Mouse (Mus musculus) neural tube, embryonic 15.5 days (tissue): ENCODE data around the gene Tpcn1. TPM values are rescaled to one million over a fixed set of nuclear protein-coding genes. Genes with fewer than 3 reads are reported as not detected.
A peak's percentile ranks its signal among the peaks of the same experiment; 100 is the strongest.

Experiments
- ATAC-seq: fragments of 200-750 bp; cut with Nextera tagmentation; 2 replicates; pipeline ENCODE4 v1.8.0; 2017; ENCODE audit warnings: mild to moderate bottlenecking, moderate TSS enrichment, moderate library complexity; ENCODE audit not compliant: low FRiP score
- H3K27ac ChIP-seq: fragments of 300-500 bp; sonication (generic); replicated peaks from 2 replicates; pipeline ENCODE4 v1.5.1; 2015; ENCODE audit warnings: mild to moderate bottlenecking, inconsistent platforms
- H3K27me3 ChIP-seq: fragments of 300-500 bp; sonication (generic); replicated peaks from 2 replicates; pipeline ENCODE4 v1.6.1; 2015; ENCODE audit warnings: inconsistent platforms
- H3K36me3 ChIP-seq: fragments of 300-500 bp; sonication (generic); 2 replicates; pipeline ENCODE4 v1.6.1; 2015; ENCODE audit warnings: inconsistent platforms
- H3K4me1 ChIP-seq: fragments of 300-500 bp; sonication (generic); 2 replicates; pipeline ENCODE4 v1.6.1; 2015; ENCODE audit warnings: inconsistent platforms
- H3K4me2 ChIP-seq: fragments of 300-500 bp; sonication (generic); 2 replicates; pipeline ENCODE4 v1.6.1; 2015; ENCODE audit warnings: inconsistent platforms, mild to moderate bottlenecking, moderate library complexity
- H3K4me3 ChIP-seq: fragments of 300-500 bp; sonication (generic); replicated peaks from 2 replicates; pipeline ENCODE4 v1.5.1; 2015; ENCODE audit warnings: mild to moderate bottlenecking, inconsistent platforms
- H3K9ac ChIP-seq: fragments of 300-500 bp; sonication (generic); replicated peaks from 2 replicates; pipeline ENCODE4 v1.6.1; 2015; ENCODE audit warnings: mild to moderate bottlenecking, inconsistent platforms
- H3K9me3 ChIP-seq: fragments of 300-500 bp; sonication (generic); replicated peaks from 2 replicates; pipeline ENCODE4 v1.6.1; 2016; ENCODE audit warnings: inconsistent platforms
- WGBS: fragments of 180-500 bp; shearing (Covaris S2); methylation state at CpG from one replicate; pipeline ENCODE4 v1.1.7; 2015; ENCODE audit warnings: mixed read lengths; 5-methylcytosine and 5-hydroxymethylcytosine counted together
- polyA plus RNA-seq: library from polyadenylated mRNA; unstranded; fragments of >200 nt; fragmentation: Nextera tagmentation; extraction: Ambion mirVana; gene quantifications from 2 replicates; pipeline ENCODE4 v1.2.1, GENCODE M21; 2015

The Tpcn1 gene
- polyA plus RNA-seq, 1 experiment from 2014 or later = 20.9 TPM

GRCm38 (mm10) chr5:120536632-120537031, 51.8 kb downstream of the Tpcn1 start:
- H3K27ac ChIP-seq = peak overlapping the region; percentile 43

DNA sequence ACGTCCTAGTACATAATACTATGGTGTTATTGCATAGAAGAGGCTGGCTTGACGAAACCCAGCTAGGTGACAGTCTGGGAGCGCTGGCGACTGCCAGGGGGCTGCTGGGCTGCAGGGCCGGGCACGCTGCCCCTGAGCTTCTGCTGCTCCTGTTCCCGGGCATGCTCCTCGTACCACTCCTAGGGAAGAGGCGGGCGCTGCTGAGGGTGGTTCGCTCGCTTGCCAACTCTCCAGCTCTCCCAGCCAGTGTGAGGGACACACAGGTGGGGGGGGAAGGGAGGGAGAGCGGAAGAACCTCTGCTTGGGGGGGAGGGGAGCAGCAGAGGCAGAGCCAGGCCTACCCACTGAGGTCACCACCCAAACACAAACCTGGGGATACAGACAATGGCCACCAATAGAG, 52.4 kb downstream of the Tpcn1 start:
- H3K4me2 ChIP-seq = no peak overlapping the region
- no peaks in the 10 kb centered on the region for H3K9me3 ChIP-seq
- ATAC-seq = no peak
- H3K27me3 ChIP-seq = no peaks in the 10 kb centered on the region
- 65% methylated on average over 13 of the region's 13 CpGs for WGBS
- H3K4me1 ChIP-seq = peaks cover 17% of the 10 kb centered on the region
- H3K4me3 ChIP-seq = no peak overlapping the region
- H3K9ac ChIP-seq = no peak overlapping the region
- peak overlapping the region; percentile 43 for H3K27ac ChIP-seq
- peaks cover 23% of the 10 kb centered on the region for H3K36me3 ChIP-seq

More at GRCm38 (mm10) chr5:120536632-120537031, 51.8 kb downstream of the Tpcn1 start:
- Histone ChIP-seq H3K4me2 (no peak overlapping the region), H3K9me3 (no peaks in the 10 kb centered on the region), H3K4me1 (peaks cover 17% of the 10 kb centered on the region), H3K36me3 (peaks cover 23% of the 10 kb centered on the region), H3K9ac (no peak overlapping the region), H3K27me3 (no peaks in the 10 kb centered on the region), H3K4me3 (no peak overlapping the region)
- WGBS = 72% methylated on average over 5 of the region's 5 CpGs
- no peak for ATAC-seq

GRCm38 (mm10) chr5:120534686-120535075, 53.8 kb downstream of the Tpcn1 start:
- ATAC-seq = peak; percentile 53
- Histone ChIP-seq H3K4me3 (no peak overlapping the region), H3K9ac (no peak overlapping the region), H3K36me3 (peaks cover 13% of the 10 kb centered on the region), H3K27ac (peak overlapping the region; percentile 82), H3K4me2 (no peak overlapping the region), H3K9me3 (no peaks in the 10 kb centered on the region), H3K27me3 (no peaks in the 10 kb centered on the region), H3K4me1 (peaks cover 17% of the 10 kb centered on the region)
- 42% methylated on average over 2 of the region's 2 CpGs for WGBS

DNA sequence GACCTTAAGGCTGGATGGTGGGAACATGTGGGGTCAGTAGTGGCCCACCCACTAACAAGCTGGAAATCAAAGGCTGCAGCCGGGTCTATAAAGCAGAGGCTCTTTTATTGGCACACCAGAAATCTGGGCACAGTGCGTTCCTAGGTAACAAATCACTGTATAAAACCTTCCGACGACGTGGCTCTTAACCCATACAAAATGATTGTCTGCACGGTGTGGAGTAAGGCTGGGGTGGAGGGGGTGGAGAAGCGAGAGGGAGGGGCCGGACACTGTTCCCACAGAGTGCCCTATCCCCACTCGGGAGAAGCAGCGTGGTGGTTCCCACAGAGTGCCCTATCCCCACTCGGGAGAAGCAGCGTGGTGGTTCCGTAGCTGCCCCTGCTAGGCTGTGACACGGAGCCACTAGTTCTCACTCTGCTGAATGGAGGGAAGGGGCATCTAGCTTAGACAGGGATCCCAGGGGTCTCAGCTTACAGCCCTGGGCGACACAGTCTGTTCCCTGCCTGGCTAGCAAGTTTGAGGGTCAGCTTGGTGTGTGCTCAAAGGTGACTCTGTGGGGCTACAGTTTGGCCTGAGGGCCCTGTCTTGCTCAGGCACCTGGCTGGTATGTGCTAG, 54.3 kb downstream of the Tpcn1 start:
- Histone ChIP-seq H3K9me3 (no peaks in the 10 kb centered on the region), H3K4me1 (peaks cover 17% of the 10 kb centered on the region), H3K27me3 (no peaks in the 10 kb centered on the region), H3K9ac (no peak overlapping the region), H3K27ac (peak overlapping the region; percentile 82), H3K4me2 (no peak overlapping the region), H3K36me3 (peaks cover 9% of the 10 kb centered on the region), H3K4me3 (no peak overlapping the region)
- WGBS = 17% methylated on average over 15 of the region's 15 CpGs
- peak; percentile 74 for ATAC-seq

DNA sequence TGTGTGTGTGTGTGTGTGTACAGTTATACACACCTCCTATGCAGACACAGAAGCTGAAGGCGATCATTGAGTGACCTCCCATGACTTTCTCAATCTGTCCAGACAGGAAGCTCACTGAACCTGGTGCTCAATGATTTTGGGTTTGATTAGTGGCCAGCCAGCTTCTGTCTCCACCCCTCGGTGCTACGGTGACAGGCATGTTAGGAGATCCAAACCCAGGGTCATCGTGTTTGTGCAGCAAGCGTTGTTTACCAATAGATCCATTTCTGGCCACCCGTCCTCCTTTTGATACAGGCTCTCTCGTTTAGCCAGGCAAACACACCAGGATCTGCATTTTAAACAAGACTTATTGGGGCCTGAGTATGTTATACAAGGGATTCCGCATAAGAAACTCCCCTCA, 56.8 kb downstream of the Tpcn1 start:
- 86% methylated on average over 8 of the region's 8 CpGs for WGBS
- H3K4me3 ChIP-seq = no peak overlapping the region
- peaks cover 16% of the 10 kb centered on the region for H3K4me1 ChIP-seq
- H3K36me3 ChIP-seq = no peaks in the 10 kb centered on the region
- ATAC-seq = no peak
- H3K9me3 ChIP-seq = no peaks in the 10 kb centered on the region
- H3K4me2 ChIP-seq = no peak overlapping the region
- no peak overlapping the region for H3K9ac ChIP-seq
- H3K27me3 ChIP-seq = no peaks in the 10 kb centered on the region
- no peak overlapping the region for H3K27ac ChIP-seq

GRCm38 (mm10) chr5:120527296-120527964, 61.0 kb downstream of the Tpcn1 start:
- no peaks in the 10 kb centered on the region for H3K4me1 ChIP-seq
- H3K4me3 ChIP-seq = no peak overlapping the region
- H3K9me3 ChIP-seq = no peaks in the 10 kb centered on the region
- no peak overlapping the region for H3K27ac ChIP-seq
- no peaks in the 10 kb centered on the region for H3K36me3 ChIP-seq
- H3K9ac ChIP-seq = no peak overlapping the region
- H3K4me2 ChIP-seq = no peak overlapping the region
- ATAC-seq = no peak
- H3K27me3 ChIP-seq = no peaks in the 10 kb centered on the region
- 86% methylated on average over 13 of the region's 20 CpGs for WGBS

DNA sequence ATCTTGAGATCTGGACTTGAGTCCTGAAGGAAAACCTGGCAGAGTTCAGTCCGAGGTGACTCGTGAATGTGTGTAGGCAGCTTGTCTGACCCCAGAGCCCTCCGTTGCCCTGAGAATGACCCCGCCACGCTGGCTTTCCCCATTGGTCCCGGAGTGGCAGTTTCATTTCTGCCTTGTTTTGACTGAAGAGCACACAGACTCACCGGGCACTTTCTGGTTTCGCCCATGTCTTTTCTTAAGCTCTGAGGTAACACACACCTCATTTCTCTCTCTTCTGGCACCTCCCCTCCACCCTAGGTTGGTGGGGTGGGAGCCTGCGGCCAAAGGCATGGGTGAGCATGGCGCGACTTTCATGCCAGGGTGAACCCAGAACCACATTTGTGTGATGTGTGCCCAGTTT, 62.2 kb downstream of the Tpcn1 start:
- Histone ChIP-seq H3K9ac (no peak overlapping the region), H3K4me1 (no peaks in the 10 kb centered on the region), H3K9me3 (no peaks in the 10 kb centered on the region), H3K27me3 (no peaks in the 10 kb centered on the region), H3K27ac (no peak overlapping the region), H3K4me2 (no peak overlapping the region), H3K4me3 (no peak overlapping the region), H3K36me3 (no peaks in the 10 kb centered on the region)
- no peak for ATAC-seq
- 70% methylated on average over 11 of the region's 11 CpGs for WGBS

- Histone ChIP-seq H3K27ac (no peak overlapping the region), H3K27me3 (no peaks in the 10 kb centered on the region), H3K36me3 (no peaks in the 10 kb centered on the region), H3K4me2 (no peak overlapping the region), H3K4me3 (no peak overlapping the region), H3K9ac (no peak overlapping the region), H3K9me3 (no peaks in the 10 kb centered on the region), H3K4me1 (no peaks in the 10 kb centered on the region)
- 38% methylated on average over 5 of the region's 5 CpGs for WGBS
- no peak for ATAC-seq
Observed at GRCm38 (mm10) chr5:120525737-120526136, 62.7 kb downstream of the Tpcn1 start.

- Histone ChIP-seq H3K4me2 (no peak overlapping the region), H3K4me3 (no peak overlapping the region), H3K27me3 (no peaks in the 10 kb centered on the region), H3K9ac (no peak overlapping the region), H3K27ac (no peak overlapping the region), H3K36me3 (no peaks in the 10 kb centered on the region), H3K4me1 (no peaks in the 10 kb centered on the region), H3K9me3 (no peaks in the 10 kb centered on the region)
- ATAC-seq = no peak
- WGBS = 99% methylated on average over 2 of the region's 2 CpGs
Observed at GRCm38 (mm10) chr5:120524736-120525135, 63.7 kb downstream of the Tpcn1 start.

DNA sequence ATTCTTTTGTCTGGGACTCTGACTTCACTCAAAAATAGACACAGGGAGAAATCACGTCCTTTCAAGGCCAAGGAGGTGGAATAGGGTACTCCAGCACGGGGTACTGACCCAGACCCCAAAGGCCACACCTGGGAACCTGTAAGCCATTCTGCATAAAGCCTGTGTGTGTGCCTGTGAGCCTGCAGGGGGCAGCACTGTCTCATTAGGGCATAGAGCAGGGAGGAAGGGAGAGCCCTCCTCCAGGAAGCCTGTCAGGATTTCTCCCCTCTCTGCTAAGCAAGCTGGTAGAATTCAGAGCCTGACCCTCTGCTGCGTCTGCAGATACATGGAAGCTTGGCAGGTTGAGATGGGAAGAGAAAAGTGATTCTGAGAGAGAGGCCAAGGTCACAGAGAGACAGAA, 65.8 kb downstream of the Tpcn1 start:
- no peaks in the 10 kb centered on the region for H3K27me3 ChIP-seq
- H3K4me1 ChIP-seq = no peaks in the 10 kb centered on the region
- no peak overlapping the region for H3K4me3 ChIP-seq
- no peak overlapping the region for H3K9ac ChIP-seq
- H3K4me2 ChIP-seq = no peak overlapping the region
- WGBS = 77% methylated on average over 3 of the region's 3 CpGs
- no peak for ATAC-seq
- H3K27ac ChIP-seq = no peak overlapping the region
- H3K36me3 ChIP-seq = no peaks in the 10 kb centered on the region
- H3K9me3 ChIP-seq = no peaks in the 10 kb centered on the region

- ATAC-seq = no peak
- Histone ChIP-seq H3K9ac (no peak overlapping the region), H3K9me3 (no peaks in the 10 kb centered on the region), H3K4me1 (peaks cover 10% of the 10 kb centered on the region; the same call in 1 of the 2 replicates), H3K4me2 (no peak overlapping the region), H3K27ac (no peak overlapping the region), H3K27me3 (no peaks in the 10 kb centered on the region), H3K4me3 (no peak overlapping the region), H3K36me3 (no peaks in the 10 kb centered on the region)
- 47% methylated on average over 9 of the region's 9 CpGs for WGBS
Observed at GRCm38 (mm10) chr5:120517552-120517951, 70.9 kb downstream of the Tpcn1 start.

GRCm38 (mm10) chr5:120516221-120516984, 72.1 kb downstream of the Tpcn1 start:
- Histone ChIP-seq H3K4me2 (no peak overlapping the region), H3K36me3 (no peaks in the 10 kb centered on the region), H3K9me3 (no peaks in the 10 kb centered on the region), H3K27ac (no peak overlapping the region), H3K4me1 (peaks cover 17% of the 10 kb centered on the region), H3K27me3 (no peaks in the 10 kb centered on the region; the same call in 1 of the 2 replicates), H3K9ac (no peak overlapping the region), H3K4me3 (no peak overlapping the region)
- 67% methylated on average over 15 of the region's 15 CpGs for WGBS
- no peak for ATAC-seq
